ENCODE assay signal across 8 mouse cellular contexts in genomic region chr1:178917194-178917902, GRCm38 (mm10).
A peak's percentile ranks its signal among the peaks of the same experiment; 100 is the strongest.
DNase-seq lines count a peak whose midpoint lies in the region; ATAC-seq and TF ChIP-seq lines count a peak whose summit lies in the region.

No protein-coding gene starts in this region.

- no peak overlapping the region for H3K27ac ChIP-seq in forebrain, embryonic 10.5 days
- no peak overlapping the region for H3K27ac ChIP-seq in forebrain, embryonic 16.5 days (ENCODE audit: low read length)
- H3K27ac ChIP-seq in stomach, embryonic 16.5 days (ENCODE audit: low read length), result no peak overlapping the region
- no peak overlapping the region for H3K27ac ChIP-seq in stomach, postnatal 0 days (replicated peaks)
- no peak overlapping the region for H3K27ac ChIP-seq in hindbrain, embryonic 15.5 days (replicated peaks)
- H3K27ac ChIP-seq in midbrain, postnatal 0 days (ENCODE audit: low read depth, low read length), result no peak overlapping the region

- no peak for DNase-seq in forebrain, embryonic 10.5 days (ENCODE audit: extremely low spot score, low spot score)
- no peak for DNase-seq in stomach, postnatal 0 days (ENCODE audit: low spot score)
- DNase-seq in midbrain, postnatal 0 days (ENCODE audit: low spot score), result peak; percentile 62
- no peak for DNase-seq in MN1 (ENCODE audit: low spot score)

- ATAC-seq in forebrain, embryonic 16.5 days, result no peak
- peak; percentile 30; the same call in 1 of the 2 replicates for ATAC-seq in stomach, embryonic 16.5 days (ENCODE audit: insufficient read depth, low FRiP score)
- ATAC-seq in stomach, postnatal 0 days (ENCODE audit: low FRiP score, low TSS enrichment), result no peak
- no peak for ATAC-seq in hindbrain, embryonic 15.5 days (ENCODE audit: low FRiP score, low read depth)
- 0 out of 2 replicates have a peak, but pooled peaks have one; percentile 9 for ATAC-seq in midbrain, postnatal 0 days (ENCODE audit: low FRiP score)
- ATAC-seq in erythroblast, adult 5-6 weeks (replicated peaks; ENCODE audit: low FRiP score, poor library complexity, severe bottlenecking), result no peak

- WGBS in forebrain, embryonic 10.5 days, result 52% methylated on average over 31 of the region's 31 CpGs
- WGBS in forebrain, embryonic 16.5 days, result 47% methylated on average over 31 of the region's 31 CpGs
- WGBS in stomach, embryonic 16.5 days, result 62% methylated on average over 31 of the region's 31 CpGs
- 67% methylated on average over 31 of the region's 31 CpGs for WGBS in stomach, postnatal 0 days
- 45% methylated on average over 31 of the region's 31 CpGs for WGBS in hindbrain, embryonic 15.5 days
- 55% methylated on average over 31 of the region's 31 CpGs for WGBS in midbrain, postnatal 0 days

- no peak overlapping the region for H3K4me2 ChIP-seq in forebrain, embryonic 16.5 days (ENCODE audit: low read length)
- no peak overlapping the region for H3K4me2 ChIP-seq in stomach, embryonic 16.5 days (ENCODE audit: low read depth, low read length)
- H3K4me2 ChIP-seq in stomach, postnatal 0 days (replicated peaks; ENCODE audit: low read depth), result no peak overlapping the region
- peak overlapping the region; percentile 25 for H3K4me2 ChIP-seq in hindbrain, embryonic 15.5 days
- peak overlapping the region; percentile 20; the same call in 1 of the 2 replicates for H3K4me2 ChIP-seq in midbrain, postnatal 0 days (ENCODE audit: low read depth, low read length, poor library complexity, severe bottlenecking)

- H3K36me3 ChIP-seq in forebrain, embryonic 10.5 days (replicated peaks), result peaks cover 22% of the 10 kb centered on the region
- H3K36me3 ChIP-seq in forebrain, embryonic 16.5 days (ENCODE audit: control insufficient read depth, insufficient read depth), result no peaks in the 10 kb centered on the region
- no peaks in the 10 kb centered on the region for H3K36me3 ChIP-seq in stomach, embryonic 16.5 days (ENCODE audit: control insufficient read depth, insufficient read depth, low read length)
- H3K36me3 ChIP-seq in stomach, postnatal 0 days (ENCODE audit: control insufficient read depth, insufficient read depth, low read length), result no peaks in the 10 kb centered on the region
- H3K36me3 ChIP-seq in hindbrain, embryonic 15.5 days, result 0 out of 2 replicates have a peak, but pooled peaks cover 10% of the 10 kb centered on the region
- peaks cover 23% of the 10 kb centered on the region for H3K36me3 ChIP-seq in midbrain, postnatal 0 days (ENCODE audit: insufficient read depth, low read length)

- no peaks in the 10 kb centered on the region for H3K9me3 ChIP-seq in forebrain, embryonic 10.5 days
- no peaks in the 10 kb centered on the region for H3K9me3 ChIP-seq in forebrain, embryonic 16.5 days (ENCODE audit: control insufficient read depth, low read length)
- H3K9me3 ChIP-seq in stomach, embryonic 16.5 days (replicated peaks; ENCODE audit: control insufficient read depth, low read length), result no peaks in the 10 kb centered on the region
- H3K9me3 ChIP-seq in stomach, postnatal 0 days (ENCODE audit: control insufficient read depth, low read length), result no peaks in the 10 kb centered on the region
- H3K9me3 ChIP-seq in hindbrain, embryonic 15.5 days, result no peaks in the 10 kb centered on the region
- H3K9me3 ChIP-seq in midbrain, postnatal 0 days (ENCODE audit: low read length), result no peaks in the 10 kb centered on the region

- H3K9ac ChIP-seq in forebrain, embryonic 16.5 days (replicated peaks; ENCODE audit: low read depth, low read length), result no peak overlapping the region
- H3K9ac ChIP-seq in stomach, embryonic 16.5 days (ENCODE audit: low read length), result no peak overlapping the region
- H3K9ac ChIP-seq in stomach, postnatal 0 days (ENCODE audit: low read length), result no peak overlapping the region
- H3K9ac ChIP-seq in hindbrain, embryonic 15.5 days, result no peak overlapping the region
- H3K9ac ChIP-seq in midbrain, postnatal 0 days (replicated peaks; ENCODE audit: low read length, poor library complexity, severe bottlenecking), result no peak overlapping the region

- TF ChIP-seq CTCF in stomach, postnatal 0 days (IDR thresholded peaks at IDR 0.05; ENCODE audit: low read depth), result no peak
- peak; percentile 22; the same call in 1 of the 2 replicates for TF ChIP-seq CTCF in midbrain, postnatal 0 days (IDR thresholded peaks at IDR 0.05)

- H3K4me3 ChIP-seq in forebrain, embryonic 10.5 days, result peak overlapping the region; percentile 29; the same call in 1 of the 2 replicates
- no peak overlapping the region for H3K4me3 ChIP-seq in forebrain, embryonic 16.5 days (replicated peaks; ENCODE audit: low read length)
- no peak overlapping the region for H3K4me3 ChIP-seq in stomach, embryonic 16.5 days (replicated peaks; ENCODE audit: low read length)
- no peak overlapping the region for H3K4me3 ChIP-seq in stomach, postnatal 0 days (ENCODE audit: low read depth, low read length)
- no peak overlapping the region for H3K4me3 ChIP-seq in hindbrain, embryonic 15.5 days
- no peak overlapping the region for H3K4me3 ChIP-seq in midbrain, postnatal 0 days (ENCODE audit: low read depth, low read length)

- peaks cover 46% of the 10 kb centered on the region for H3K27me3 ChIP-seq in forebrain, embryonic 10.5 days (ENCODE audit: poor library complexity, severe bottlenecking)
- H3K27me3 ChIP-seq in forebrain, embryonic 16.5 days (replicated peaks; ENCODE audit: control insufficient read depth, insufficient read depth, low read length), result no peaks in the 10 kb centered on the region
- H3K27me3 ChIP-seq in stomach, embryonic 16.5 days (ENCODE audit: control insufficient read depth, insufficient read depth, low read length), result no peaks in the 10 kb centered on the region
- H3K27me3 ChIP-seq in stomach, postnatal 0 days (ENCODE audit: control insufficient read depth, insufficient read depth, low read length), result no peaks in the 10 kb centered on the region
- H3K27me3 ChIP-seq in hindbrain, embryonic 15.5 days, result no peaks in the 10 kb centered on the region
- H3K27me3 ChIP-seq in midbrain, postnatal 0 days (ENCODE audit: insufficient read depth, low read length), result no peaks in the 10 kb centered on the region

- no peak for TF ChIP-seq EP300 in stomach, postnatal 0 days (optimal IDR thresholded peaks at IDR 0.05)

- H3K4me1 ChIP-seq in forebrain, embryonic 10.5 days, result peaks cover 16% of the 10 kb centered on the region
- H3K4me1 ChIP-seq in forebrain, embryonic 16.5 days (replicated peaks; ENCODE audit: control insufficient read depth, insufficient read depth, low read length), result peaks cover 9% of the 10 kb centered on the region
- H3K4me1 ChIP-seq in stomach, embryonic 16.5 days (ENCODE audit: control insufficient read depth, insufficient read depth, low read length), result no peaks in the 10 kb centered on the region
- H3K4me1 ChIP-seq in stomach, postnatal 0 days (replicated peaks; ENCODE audit: control insufficient read depth, insufficient read depth), result no peaks in the 10 kb centered on the region
- peaks cover 26% of the 10 kb centered on the region for H3K4me1 ChIP-seq in hindbrain, embryonic 15.5 days (replicated peaks)
- peaks cover 3% of the 10 kb centered on the region for H3K4me1 ChIP-seq in midbrain, postnatal 0 days (ENCODE audit: insufficient read depth, low read length)

Comparison
In these comparisons a context has a peak if more than half of its experiments do, and no peak if none do; other contexts are left out.
1. ATAC-seq: peak in stomach, embryonic 16.5 days (single experiment) and midbrain, postnatal 0 days (single experiment); none in forebrain, embryonic 16.5 days (single experiment), stomach, postnatal 0 days (single experiment), hindbrain, embryonic 15.5 days (single experiment) and erythroblast, adult 5-6 weeks (single experiment).
2. H3K4me2 ChIP-seq: peak in hindbrain, embryonic 15.5 days (single experiment) and midbrain, postnatal 0 days (single experiment); none in forebrain, embryonic 16.5 days (single experiment), stomach, embryonic 16.5 days (single experiment) and stomach, postnatal 0 days (single experiment).